Mouse (Mus musculus) lung, adult 2 months (tissue): Measurements from ENCODE around the gene Ccdc184.

Source experiments
- CTCF ChIP-seq: fragments of 200-500 bp; IDR thresholded peaks from 2 replicates; pipeline ENCODE4 v1.5.1; 2011; ENCODE audit warnings: mild to moderate bottlenecking, low read length, control low read depth; ENCODE audit not compliant: insufficient read depth
- POLR2A ChIP-seq: fragments of 200-500 bp; IDR thresholded peaks from 2 replicates; pipeline ENCODE4 v1.6.1; 2011; ENCODE audit warnings: low read depth, mild to moderate bottlenecking, control low read depth, low read length, borderline replicate concordance; ENCODE audit errors: extremely low read depth

GRCm38 (mm10) chr15:98119363-98119762, 47.6 kb upstream of the Ccdc184 start:
- no peak for TF ChIP-seq POLR2A
- no peak for TF ChIP-seq CTCF
